Mouse (Mus musculus) midbrain, embryonic 16.5 days (tissue): ENCODE measurements around the gene Slc16a11. TPM values are rescaled to one million over a fixed set of nuclear protein-coding genes. Genes with fewer than 3 reads are reported as not detected.

ENCODE experiments used
- ATAC-seq: fragments of 200-750 bp; cut with Nextera tagmentation; 2 replicates; pipeline ENCODE4 v1.8.0; 2017; ENCODE audit warnings: moderate TSS enrichment
- H3K27ac ChIP-seq: fragments of 300-500 bp; sonication (generic); 2 replicates; pipeline ENCODE4 v1.5.1; 2014; ENCODE audit warnings: mild to moderate bottlenecking, low read length, mixed read lengths
- H3K27me3 ChIP-seq: fragments of 300-500 bp; sonication (generic); 2 replicates; pipeline ENCODE4 v1.6.1; 2014; ENCODE audit warnings: low read depth, low read length, mixed read lengths; ENCODE audit not compliant: control insufficient read depth, insufficient read depth
- H3K36me3 ChIP-seq: fragments of 300-500 bp; sonication (generic); 2 replicates; pipeline ENCODE4 v1.6.1; 2014; ENCODE audit warnings: mild to moderate bottlenecking, low read length, moderate library complexity, mixed read lengths; ENCODE audit not compliant: control insufficient read depth, insufficient read depth
- H3K4me1 ChIP-seq: fragments of 300-500 bp; sonication (generic); 2 replicates; pipeline ENCODE4 v1.6.1; 2014; ENCODE audit warnings: mild to moderate bottlenecking, low read length, mixed read lengths; ENCODE audit not compliant: control insufficient read depth, insufficient read depth
- H3K4me2 ChIP-seq: fragments of 300-500 bp; sonication (generic); 2 replicates; pipeline ENCODE4 v1.6.1; 2014; ENCODE audit warnings: mild to moderate bottlenecking, low read length, mixed read lengths
- H3K4me3 ChIP-seq: fragments of 300-500 bp; sonication (generic); 2 replicates; pipeline ENCODE4 v1.5.1; 2014; ENCODE audit warnings: low read depth, mild to moderate bottlenecking, low read length, moderate library complexity, mixed read lengths
- H3K9ac ChIP-seq: fragments of 300-500 bp; sonication (generic); 2 replicates; pipeline ENCODE4 v1.6.1; 2014; ENCODE audit warnings: low read depth, low read length, mixed read lengths
- H3K9me3 ChIP-seq: fragments of 300-500 bp; sonication (generic); replicated peaks from 2 replicates; pipeline ENCODE4 v1.6.1; 2014; ENCODE audit warnings: mild to moderate bottlenecking, low read length, mixed read lengths; ENCODE audit not compliant: control insufficient read depth, poor library complexity, severe bottlenecking
- WGBS: fragments of 180-500 bp; shearing (Covaris S2); extraction: QIAGEN DNeasy Blood & Tissue Kit; methylation state at CpG from one replicate; pipeline ENCODE4 v1.1.7; 2014; 5-methylcytosine and 5-hydroxymethylcytosine counted together
- polyA plus RNA-seq: library from polyadenylated mRNA; unstranded; fragments of >200 nt; fragmentation: Nextera tagmentation; extraction: Ambion mirVana; gene quantifications from 2 replicates; pipeline ENCODE4 v1.2.1, GENCODE M21; 2015

The Slc16a11 gene
- polyA plus RNA-seq, 1 experiment from 2014 or later = 7.8 TPM

- no peak for ATAC-seq
- no peaks in the 10 kb centered on the region for H3K9me3 ChIP-seq
- H3K36me3 ChIP-seq = 0 out of 2 replicates have a peak, but pooled peaks cover 2% of the 10 kb centered on the region
- peaks cover 40% of the 10 kb centered on the region for H3K4me1 ChIP-seq
- peak overlapping the region; percentile 45; the same call in 1 of the 2 replicates for H3K4me3 ChIP-seq
- H3K27me3 ChIP-seq = peaks cover 25% of the 10 kb centered on the region
- no peak overlapping the region for H3K9ac ChIP-seq
- WGBS = 90% methylated on average over 15 of the region's 15 CpGs
- no peak overlapping the region for H3K27ac ChIP-seq
- H3K4me2 ChIP-seq = peak overlapping the region; percentile 88
These were observed 6.4 kb downstream of the Slc16a11 start for GRCm38 (mm10) chr11:70218741-70219470.

DNA sequence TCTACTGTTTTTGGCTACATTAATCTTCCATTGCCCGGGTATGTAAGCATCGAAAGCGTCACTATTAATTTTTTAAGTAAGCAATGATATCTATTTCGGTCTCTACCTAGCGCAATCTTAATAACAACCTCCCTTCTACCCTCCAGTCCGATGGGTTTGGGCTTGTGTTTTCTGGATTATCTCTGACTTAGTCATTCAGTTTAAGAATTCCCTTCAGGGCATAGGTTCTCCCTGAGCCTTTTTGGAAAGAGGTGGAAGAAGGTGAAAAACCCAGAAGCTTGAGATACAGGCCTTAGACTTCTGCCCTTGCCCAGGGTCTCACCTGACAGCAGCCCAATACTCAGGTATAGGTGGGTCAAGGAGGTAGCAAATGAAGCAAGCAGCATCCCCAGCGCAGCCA, 7.3 kb downstream of the Slc16a11 start:
- Histone ChIP-seq H3K27ac (peak overlapping the region; percentile 83), H3K9ac (peak overlapping the region; percentile 77), H3K36me3 (0 out of 2 replicates have a peak, but pooled peaks cover 2% of the 10 kb centered on the region), H3K4me1 (peaks cover 31% of the 10 kb centered on the region), H3K9me3 (no peaks in the 10 kb centered on the region), H3K27me3 (peaks cover 22% of the 10 kb centered on the region), H3K4me2 (peak overlapping the region; percentile 88), H3K4me3 (peak overlapping the region; percentile 45)
- no peak for ATAC-seq
- WGBS = 49% methylated on average over 7 of the region's 7 CpGs

- peaks cover 27% of the 10 kb centered on the region for H3K4me1 ChIP-seq
- H3K4me3 ChIP-seq = peak overlapping the region; percentile 45
- peak overlapping the region; percentile 88 for H3K4me2 ChIP-seq
- peak overlapping the region; percentile 83 for H3K27ac ChIP-seq
- no peaks in the 10 kb centered on the region for H3K9me3 ChIP-seq
- H3K36me3 ChIP-seq = 0 out of 2 replicates have a peak, but pooled peaks cover 2% of the 10 kb centered on the region
- H3K27me3 ChIP-seq = peaks cover 18% of the 10 kb centered on the region
- WGBS = under 1% methylated on average over 24 of the region's 24 CpGs
- no peak for ATAC-seq
- H3K9ac ChIP-seq = peak overlapping the region; percentile 77
These were observed 7.8 kb downstream of the Slc16a11 start for GRCm38 (mm10) chr11:70220323-70220722.

- peak; percentile 95 for ATAC-seq
- H3K27me3 ChIP-seq = peaks cover 11% of the 10 kb centered on the region
- H3K9ac ChIP-seq = peak within 1 kb of the TSS; percentile 77
- H3K36me3 ChIP-seq = 0 out of 2 replicates have a peak, but pooled peaks cover 2% of the 10 kb centered on the region
- H3K4me2 ChIP-seq = peak within 1 kb of the TSS; percentile 88
- H3K9me3 ChIP-seq = no peaks in the 10 kb centered on the region
- WGBS = under 1% methylated on average over 28 of the region's 28 CpGs
- H3K27ac ChIP-seq = peak within 1 kb of the TSS; percentile 83
- H3K4me1 ChIP-seq = peaks cover 27% of the 10 kb centered on the region
- H3K4me3 ChIP-seq = peak within 1 kb of the TSS; percentile 45
These were observed 8.4 kb downstream of the Slc16a11 start, which contains the start of gene Slc16a13 for GRCm38 (mm10) chr11:70220731-70221602. Gene Slc16a13 (minus strand): TSS chr11:70221064.

DNA sequence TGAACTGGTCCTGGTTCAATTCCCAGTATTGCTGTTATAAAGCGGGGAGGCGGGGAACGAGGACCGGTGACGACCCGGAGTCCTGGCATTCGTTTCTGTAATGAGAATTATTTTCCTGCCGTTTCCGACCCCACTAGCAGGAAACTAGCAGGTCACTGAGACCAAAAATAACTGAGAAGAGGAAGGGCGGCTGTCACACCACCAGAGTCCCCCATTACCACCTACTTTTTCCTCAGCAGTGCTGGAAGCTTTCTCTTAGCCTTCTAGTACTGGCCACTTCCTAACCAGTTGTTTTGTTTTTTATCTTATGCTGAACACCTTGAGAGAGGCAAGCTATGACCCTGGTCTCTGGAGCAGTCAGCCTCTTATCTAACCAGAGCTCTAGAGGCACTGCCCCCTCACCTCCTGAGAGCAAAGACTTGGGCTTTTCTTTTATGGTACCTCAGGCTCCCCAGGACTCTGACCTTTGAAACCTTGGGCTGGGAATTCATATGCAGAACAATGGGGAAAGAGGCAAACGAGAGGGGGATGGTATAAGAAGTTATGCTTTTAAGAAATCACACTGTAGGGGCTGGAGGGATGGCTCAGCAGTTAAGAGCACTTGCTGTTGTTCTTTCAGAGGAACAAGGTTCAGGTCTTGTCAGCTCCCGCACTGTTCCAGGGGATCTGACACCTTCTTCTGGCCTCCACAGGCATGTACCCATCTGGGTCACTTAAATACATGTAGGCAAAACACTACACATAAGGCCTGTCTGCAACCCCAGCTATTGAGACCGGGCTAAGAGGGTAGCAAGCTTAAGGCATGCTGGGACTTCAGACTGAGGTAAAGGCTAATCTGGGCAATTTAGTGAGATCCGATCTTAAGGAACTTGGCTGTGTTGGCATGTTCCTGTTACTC, 9.3 kb downstream of the Slc16a11 start:
- no peaks in the 10 kb centered on the region for H3K9me3 ChIP-seq
- H3K9ac ChIP-seq = peak overlapping the region; percentile 69
- H3K4me3 ChIP-seq = peak overlapping the region; percentile 45
- peaks cover 35% of the 10 kb centered on the region for H3K4me1 ChIP-seq
- H3K27me3 ChIP-seq = peaks cover 4% of the 10 kb centered on the region
- H3K36me3 ChIP-seq = 0 out of 2 replicates have a peak, but pooled peaks cover 2% of the 10 kb centered on the region
- ATAC-seq = no peak
- 11% methylated on average over 14 of the region's 14 CpGs for WGBS
- H3K4me2 ChIP-seq = peak overlapping the region; percentile 88
- H3K27ac ChIP-seq = peak overlapping the region; percentile 83

GRCm38 (mm10) chr11:70223724-70224123, 11.2 kb downstream of the Slc16a11 start:
- H3K27ac ChIP-seq = no peak overlapping the region
- peaks cover 23% of the 10 kb centered on the region for H3K27me3 ChIP-seq
- H3K36me3 ChIP-seq = no peaks in the 10 kb centered on the region
- 84% methylated on average over 9 of the region's 9 CpGs for WGBS
- H3K4me2 ChIP-seq = no peak overlapping the region
- H3K4me1 ChIP-seq = peaks cover 31% of the 10 kb centered on the region
- no peak for ATAC-seq
- H3K4me3 ChIP-seq = no peak overlapping the region
- no peak overlapping the region for H3K9ac ChIP-seq
- H3K9me3 ChIP-seq = no peaks in the 10 kb centered on the region

- Histone ChIP-seq H3K9ac (peak overlapping the region; percentile 57), H3K36me3 (no peaks in the 10 kb centered on the region), H3K4me2 (peak overlapping the region; percentile 56), H3K9me3 (no peaks in the 10 kb centered on the region), H3K4me3 (peak overlapping the region; percentile 36), H3K27me3 (peaks cover 36% of the 10 kb centered on the region), H3K27ac (no peak overlapping the region), H3K4me1 (peaks cover 25% of the 10 kb centered on the region)
- 19% methylated on average over 27 of the region's 27 CpGs for WGBS
- ATAC-seq = peak; percentile 25; the same call in 1 of the 2 replicates
These were observed 13.4 kb downstream of the Slc16a11 start for GRCm38 (mm10) chr11:70225798-70226601.

- no peak; the same call in 1 of the 2 replicates for ATAC-seq
- peaks cover 37% of the 10 kb centered on the region for H3K27me3 ChIP-seq
- H3K9ac ChIP-seq = peak overlapping the region; percentile 57
- H3K27ac ChIP-seq = no peak overlapping the region
- peak overlapping the region; percentile 56 for H3K4me2 ChIP-seq
- peaks cover 25% of the 10 kb centered on the region for H3K4me1 ChIP-seq
- H3K4me3 ChIP-seq = peak overlapping the region; percentile 36
- H3K9me3 ChIP-seq = no peaks in the 10 kb centered on the region
- no peaks in the 10 kb centered on the region for H3K36me3 ChIP-seq
- 7% methylated on average over 18 of the region's 18 CpGs for WGBS
These were observed 14.0 kb downstream of the Slc16a11 start for GRCm38 (mm10) chr11:70226602-70226890.
